Mouse (Mus musculus) forebrain, embryonic 11.5 days (tissue): ENCODE measurements around the gene Gm5788. TPM values are rescaled to one million over a fixed set of nuclear protein-coding genes. Genes with fewer than 3 reads are reported as not detected.
"Not testable (repeated sequence)": the region's sequence is repeated elsewhere in the genome, so short reads cannot be mapped to it uniquely, and the experiment has no call there.

Experiments used
- ATAC-seq: fragments of 200-750 bp; cut with Nextera tagmentation; replicated peaks from 2 replicates; pipeline ENCODE4 v1.8.0; 2017; ENCODE audit warnings: moderate TSS enrichment; ENCODE audit not compliant: low FRiP score
- DNase-seq: peaks from one replicate; pipeline ENCODE4 v3.0.0-alpha.2; 2017; ENCODE audit warnings: low spot score
- H3K27ac ChIP-seq: fragments of 300-500 bp; sonication (generic); 2 replicates; pipeline ENCODE4 v1.5.1; 2014; ENCODE audit warnings: low read depth, low read length
- H3K27me3 ChIP-seq: fragments of 300-500 bp; sonication (generic); 2 replicates; pipeline ENCODE4 v1.6.1; 2014; ENCODE audit warnings: mild to moderate bottlenecking, low read length, mixed read lengths; ENCODE audit not compliant: control insufficient read depth, insufficient read depth
- H3K36me3 ChIP-seq: fragments of 300-500 bp; sonication (generic); 2 replicates; pipeline ENCODE4 v1.6.1; 2014; ENCODE audit warnings: mild to moderate bottlenecking, low read length, moderate library complexity, mixed read lengths; ENCODE audit not compliant: control insufficient read depth, insufficient read depth
- H3K4me1 ChIP-seq: fragments of 300-500 bp; sonication (generic); replicated peaks from 2 replicates; pipeline ENCODE4 v1.6.1; 2014; ENCODE audit warnings: low read length, mixed read lengths; ENCODE audit not compliant: control insufficient read depth, insufficient read depth
- H3K4me2 ChIP-seq: fragments of 300-500 bp; sonication (generic); 2 replicates; pipeline ENCODE4 v1.6.1; 2014; ENCODE audit warnings: low read depth, mild to moderate bottlenecking, low read length, moderate library complexity, mixed read lengths; ENCODE audit not compliant: severe bottlenecking
- H3K4me3 ChIP-seq: fragments of 300-500 bp; sonication (generic); 2 replicates; pipeline ENCODE4 v1.5.1; 2014; ENCODE audit warnings: low read depth, low read length
- H3K9ac ChIP-seq: fragments of 300-500 bp; sonication (generic); 2 replicates; pipeline ENCODE4 v1.6.1; 2014; ENCODE audit warnings: low read length
- H3K9me3 ChIP-seq: fragments of 300-500 bp; sonication (generic); 2 replicates; pipeline ENCODE4 v1.6.1; 2016; ENCODE audit warnings: low read length, mixed read lengths; ENCODE audit not compliant: control insufficient read depth
- WGBS: fragments of 180-500 bp; shearing (Covaris S2); extraction: QIAGEN DNeasy Blood & Tissue Kit; methylation state at CpG from one replicate; pipeline ENCODE4 v1.1.7; 2014; 5-methylcytosine and 5-hydroxymethylcytosine counted together
- polyA plus RNA-seq: library from polyadenylated mRNA; unstranded; fragments of >200 nt; fragmentation: Nextera tagmentation; extraction: Ambion mirVana; gene quantifications from 2 replicates; pipeline ENCODE4 v1.2.1, GENCODE M21; 2014

The Gm5788 gene
- polyA plus RNA-seq, result not detected in 2 replicates

DNA sequence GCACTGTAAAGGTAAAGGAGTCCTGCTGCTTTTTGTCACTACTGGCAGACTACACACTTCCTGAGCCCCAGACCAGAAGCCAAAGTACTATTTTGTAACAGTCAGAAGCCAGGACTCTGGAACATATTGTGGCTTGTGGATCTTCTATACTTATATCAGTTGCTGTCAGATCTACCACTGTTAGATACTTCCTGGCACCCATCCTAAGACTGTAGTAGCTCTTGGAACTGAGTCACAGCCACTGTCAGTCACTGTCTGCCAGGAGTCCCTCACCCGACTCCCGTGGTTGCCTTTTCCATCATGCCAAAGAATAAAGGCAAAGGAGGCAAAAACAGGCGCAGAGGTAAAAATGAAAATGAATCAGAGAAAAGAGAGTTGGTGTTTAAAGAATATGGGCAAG is at the start of gene Gm5788:
Gm5788 (plus strand) TSS at position 301 of the 400 bp plus-strand sequence.
- not testable (repeated sequence) for H3K4me3 ChIP-seq, H3K4me2 ChIP-seq, H3K9me3 ChIP-seq, DNase-seq, H3K4me1 ChIP-seq, H3K27ac ChIP-seq, ATAC-seq, H3K9ac ChIP-seq, H3K36me3 ChIP-seq, H3K27me3 ChIP-seq
- WGBS, result 95% methylated on average over 3 of the region's 3 CpGs

DNA sequence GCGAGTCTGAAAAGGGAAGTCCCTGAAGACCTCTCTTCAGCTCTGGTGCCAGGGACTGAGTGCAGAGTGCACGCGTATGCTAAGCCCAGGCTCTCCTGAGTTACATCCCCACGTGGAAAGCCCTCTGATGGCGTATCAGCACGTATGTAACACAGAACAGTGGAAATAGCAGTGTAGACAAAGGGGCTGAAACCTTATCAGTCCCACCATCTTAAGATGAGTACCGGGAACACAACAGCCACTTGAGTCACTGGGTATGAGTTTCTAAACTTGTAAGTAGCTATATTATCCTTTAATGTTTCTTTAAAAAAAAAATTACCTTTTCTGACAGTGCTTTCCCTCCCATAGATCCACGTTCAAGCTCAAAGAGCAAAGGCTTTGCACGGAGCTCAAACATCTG is 45.1 kb upstream of the Gm5788 start:
- Histone ChIP-seq H3K4me2 (no peak overlapping the region), H3K36me3 (peaks cover 17% of the 10 kb centered on the region; the same call in 1 of the 2 replicates), H3K27ac (no peak overlapping the region), H3K27me3 (no peaks in the 10 kb centered on the region), H3K4me1 (no peaks in the 10 kb centered on the region), H3K9me3 (no peaks in the 10 kb centered on the region), H3K4me3 (no peak overlapping the region), H3K9ac (no peak overlapping the region)
- ATAC-seq (no peak), DNase-seq (no peak)
- WGBS, result 93% methylated on average over 9 of the region's 9 CpGs

DNA sequence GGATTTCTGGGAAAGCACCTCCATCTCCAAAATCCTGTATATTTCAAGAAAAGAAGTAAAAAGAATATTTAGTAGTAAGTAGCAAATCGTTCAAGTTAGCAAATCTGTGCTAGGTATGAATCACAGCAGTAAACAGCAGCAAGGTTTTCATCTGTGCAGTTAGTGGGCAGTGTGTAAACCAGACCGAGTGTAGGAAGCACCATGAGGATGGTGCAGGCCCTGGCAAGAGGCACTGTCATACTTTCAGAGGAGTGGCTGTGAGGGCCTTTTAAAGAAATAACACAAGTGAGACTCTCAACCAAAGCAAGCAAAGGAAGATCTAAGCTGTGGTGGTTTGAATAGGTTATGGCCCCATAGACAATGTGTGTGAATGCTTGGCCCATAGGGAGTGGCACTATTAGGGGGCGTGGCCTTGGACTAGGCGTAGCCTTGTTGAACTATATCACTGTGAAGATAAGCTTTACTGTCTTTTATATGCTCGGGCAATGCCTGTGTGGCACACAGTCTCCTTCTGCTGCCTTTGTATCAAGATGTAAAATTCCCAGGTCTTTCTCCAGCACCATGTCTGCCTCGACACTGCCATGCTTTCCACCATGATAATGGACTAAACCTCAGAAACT is 29.7 kb upstream of the Gm5788 start:
- WGBS, result 88% methylated on average over 6 of the region's 6 CpGs
- Histone ChIP-seq H3K9ac (no peak overlapping the region), H3K9me3 (no peaks in the 10 kb centered on the region), H3K4me3 (no peak overlapping the region), H3K4me1 (no peaks in the 10 kb centered on the region), H3K36me3 (peaks cover 11% of the 10 kb centered on the region; the same call in 1 of the 2 replicates), H3K27ac (no peak overlapping the region), H3K27me3 (no peaks in the 10 kb centered on the region), H3K4me2 (no peak overlapping the region)
- DNase-seq (no peak), ATAC-seq (no peak)

DNA sequence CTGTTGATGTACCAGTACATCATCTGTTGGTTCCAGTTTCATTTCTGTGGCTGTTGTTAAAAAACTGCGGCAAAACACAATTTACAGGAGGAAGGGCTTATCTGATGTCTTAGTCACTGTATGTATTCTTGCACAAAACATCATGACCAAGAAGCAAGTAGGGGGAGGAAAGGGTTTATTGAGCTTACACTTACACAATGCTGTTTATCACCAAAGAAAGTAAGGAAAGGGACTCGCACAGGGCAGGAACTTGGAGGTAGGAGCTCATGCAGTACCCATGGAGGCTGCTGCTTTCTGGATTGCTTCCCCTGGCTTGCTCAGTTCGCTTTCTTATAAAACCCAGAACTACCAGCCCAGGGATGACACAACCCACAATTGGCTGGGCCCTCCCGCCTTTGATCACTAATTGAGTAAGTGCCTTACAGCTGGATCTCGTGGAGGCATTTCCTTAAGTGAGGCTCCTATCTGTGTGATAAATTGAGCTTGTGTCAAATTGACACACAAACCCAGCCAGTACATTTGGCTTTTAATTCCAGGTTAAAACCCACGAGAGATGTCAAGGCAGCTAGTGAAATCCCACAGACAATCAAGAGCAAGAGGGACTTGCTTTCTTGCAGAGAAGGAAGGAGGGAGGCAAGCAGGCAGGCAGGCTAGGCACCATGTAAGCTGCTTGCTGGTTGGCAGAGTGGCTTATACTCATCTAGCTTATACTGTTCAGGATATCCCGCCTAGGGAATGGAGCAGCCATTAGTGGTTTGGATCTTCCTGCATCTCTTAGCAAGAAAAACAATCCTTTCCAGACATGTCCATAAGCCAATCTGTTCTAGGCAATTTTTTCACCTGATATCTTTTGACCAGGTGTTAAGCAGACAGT is 24.0 kb upstream of the Gm5788 start:
- peak overlapping the region; percentile 95 for H3K9ac ChIP-seq
- DNase-seq, result no peak
- no peak overlapping the region for H3K27ac ChIP-seq

DNA sequence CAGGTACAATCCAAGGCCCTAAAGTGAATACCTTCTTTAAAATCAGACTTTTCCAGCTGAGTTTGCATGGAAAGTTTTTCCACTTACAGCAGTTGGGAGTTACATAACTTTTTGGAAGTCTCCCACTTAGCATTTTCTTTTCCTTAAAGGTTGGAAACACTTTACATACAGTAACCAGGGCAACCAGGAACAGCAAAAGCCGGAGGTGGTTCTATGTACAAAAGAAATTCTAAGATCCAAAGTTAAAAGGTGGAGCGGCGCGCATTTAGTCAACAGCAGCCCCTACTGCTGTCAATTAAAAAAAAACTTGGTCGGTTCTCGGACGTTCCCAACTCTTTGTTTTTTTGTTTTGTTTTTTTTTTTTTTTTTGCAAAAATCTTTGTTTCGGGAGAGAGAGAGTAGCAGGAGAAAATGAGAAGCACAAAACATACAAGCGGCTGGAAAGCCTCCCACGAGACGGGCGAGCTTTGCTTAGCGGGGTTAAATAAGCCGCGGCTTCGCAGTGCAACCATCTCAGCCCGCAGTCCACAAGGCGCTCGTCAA is 23.0 kb upstream of the Gm5788 start:
- Histone ChIP-seq H3K9me3 (no peaks in the 10 kb centered on the region), H3K27ac (peak overlapping the region; percentile 46; the same call in 1 of the 2 replicates), H3K36me3 (no peaks in the 10 kb centered on the region; the same call in 1 of the 2 replicates), H3K9ac (peak overlapping the region; percentile 95), H3K4me3 (peak overlapping the region; percentile 77), H3K4me1 (no peaks in the 10 kb centered on the region; the same call in 1 of the 2 replicates), H3K4me2 (peak overlapping the region; percentile 68), H3K27me3 (no peaks in the 10 kb centered on the region)
- WGBS, result under 1% methylated on average over 19 of the region's 19 CpGs
- no peak for ATAC-seq
- no peak for DNase-seq

More for the DNA sequence above, 24.0 kb upstream of the Gm5788 start:
- WGBS, result 69% methylated on average over 7 of the region's 7 CpGs
- H3K27me3 ChIP-seq, result no peaks in the 10 kb centered on the region
- no peaks in the 10 kb centered on the region for H3K9me3 ChIP-seq
- H3K4me2 ChIP-seq, result peak overlapping the region; percentile 68; the same call in 1 of the 2 replicates
- H3K4me1 ChIP-seq, result no peaks in the 10 kb centered on the region; the same call in 1 of the 2 replicates
- H3K4me3 ChIP-seq, result peak overlapping the region; percentile 77; the same call in 1 of the 2 replicates
- no peaks in the 10 kb centered on the region; the same call in 1 of the 2 replicates for H3K36me3 ChIP-seq
- no peak for ATAC-seq

DNA sequence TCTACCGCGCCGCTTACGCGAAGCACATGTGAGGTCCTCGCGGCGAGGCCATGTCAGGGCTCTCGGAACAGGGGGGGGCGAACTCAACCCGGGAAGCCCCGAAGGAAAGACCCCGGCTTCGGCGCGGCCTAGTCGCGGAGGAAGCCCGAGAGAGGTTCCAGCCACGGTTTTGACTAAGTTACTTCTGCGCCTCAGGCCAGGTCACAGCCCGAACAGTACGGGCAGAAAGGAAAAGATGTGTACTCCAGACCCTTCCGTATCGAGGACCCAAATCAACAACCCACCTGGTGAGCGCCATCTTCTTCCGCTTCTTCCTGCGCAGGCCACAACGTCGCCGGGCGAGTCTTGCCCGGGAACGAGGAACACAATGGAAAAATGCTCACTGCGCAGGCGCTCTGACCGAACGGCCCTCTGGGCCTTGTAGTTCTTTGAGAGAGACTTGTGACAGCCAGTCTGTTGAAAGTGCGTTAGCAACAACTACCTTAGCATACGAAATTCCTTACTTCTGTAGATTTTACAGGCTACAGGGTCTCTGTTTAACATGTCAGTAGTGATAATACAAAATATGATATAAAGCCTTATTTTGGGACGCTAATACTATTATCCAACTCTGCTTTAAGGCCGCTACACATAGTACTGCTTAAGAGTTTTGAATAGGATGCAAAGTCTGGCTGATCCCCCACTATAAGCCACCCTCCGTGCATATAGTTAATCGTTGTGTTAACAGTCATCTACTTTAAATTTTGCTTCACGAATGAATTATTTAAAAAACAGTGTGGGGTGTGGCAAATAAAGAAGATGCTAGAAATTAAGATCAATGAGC is 22.3 kb upstream of the Gm5788 start, which contains the start of gene Snw1:
Snw1 (minus strand) TSS at position 311 of the 823 bp plus-strand sequence.
- peak within 1 kb of the TSS; percentile 46; the same call in 1 of the 2 replicates for H3K27ac ChIP-seq
- DNase-seq (peak; percentile 95), ATAC-seq (peak; percentile 96)
- no peaks in the 10 kb centered on the region for H3K9me3 ChIP-seq
- no peaks in the 10 kb centered on the region for H3K27me3 ChIP-seq
- H3K4me3 ChIP-seq, result peak within 1 kb of the TSS; percentile 77
- peak within 1 kb of the TSS; percentile 68 for H3K4me2 ChIP-seq
- 3% methylated on average over 45 of the region's 45 CpGs for WGBS
- H3K9ac ChIP-seq, result peak within 1 kb of the TSS; percentile 95
- H3K36me3 ChIP-seq, result no peaks in the 10 kb centered on the region; the same call in 1 of the 2 replicates
- no peaks in the 10 kb centered on the region; the same call in 1 of the 2 replicates for H3K4me1 ChIP-seq

DNA sequence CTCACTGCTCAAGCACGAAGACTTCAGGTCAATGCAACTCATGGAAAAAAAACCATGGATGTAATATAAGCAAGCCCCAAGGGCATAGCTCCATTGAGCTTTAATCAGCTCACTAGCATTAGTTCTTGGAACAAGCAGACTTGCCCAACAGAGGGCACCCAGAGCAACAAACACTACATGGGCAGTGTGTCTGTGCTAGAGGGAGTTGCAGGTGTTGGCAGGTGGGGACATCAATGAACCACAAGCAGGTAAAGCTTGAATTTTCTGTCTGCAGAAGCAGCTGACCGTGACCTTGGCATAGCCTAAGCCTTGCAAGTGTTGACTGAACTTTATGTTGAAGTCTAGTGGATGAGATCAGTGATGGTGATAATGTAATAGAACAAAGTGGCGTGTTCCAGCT is 19.8 kb upstream of the Gm5788 start:
- Histone ChIP-seq H3K9ac (no peak overlapping the region), H3K4me1 (no peaks in the 10 kb centered on the region; the same call in 1 of the 2 replicates), H3K27me3 (no peaks in the 10 kb centered on the region), H3K27ac (no peak overlapping the region), H3K4me2 (no peak overlapping the region), H3K9me3 (no peaks in the 10 kb centered on the region), H3K4me3 (no peak overlapping the region), H3K36me3 (no peaks in the 10 kb centered on the region)
- ATAC-seq (no peak), DNase-seq (no peak)
- 86% methylated on average over 3 of the region's 3 CpGs for WGBS

DNA sequence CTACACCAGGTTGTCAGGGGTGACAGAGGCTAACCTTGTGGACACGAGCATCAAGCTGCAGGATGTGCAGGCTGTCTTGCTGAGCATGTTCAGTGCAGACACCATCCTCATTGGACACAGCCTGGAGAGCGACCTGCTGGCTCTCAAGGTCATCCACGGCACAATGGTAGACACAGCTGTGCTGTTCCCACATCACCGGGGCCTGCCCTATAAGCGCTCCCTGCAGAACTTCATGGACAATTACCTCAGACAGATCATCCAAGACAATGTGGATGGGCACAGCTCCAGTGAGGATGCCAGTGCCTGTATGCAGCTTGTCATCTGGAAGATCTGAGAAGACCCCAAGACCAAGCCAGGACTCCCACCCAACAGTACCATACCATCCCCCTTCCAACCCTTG is 12.0 kb upstream of the Gm5788 start:
- not testable (repeated sequence) for H3K36me3 ChIP-seq, DNase-seq, H3K9me3 ChIP-seq, H3K4me3 ChIP-seq, H3K4me2 ChIP-seq, ATAC-seq, H3K27me3 ChIP-seq, H3K4me1 ChIP-seq, H3K9ac ChIP-seq, H3K27ac ChIP-seq
- WGBS, result 85% methylated on average over 5 of the region's 5 CpGs
